In genomic region chr11:7371835-7372234, GRCm38 (mm10) we compare ENCODE assay signal across 31 mouse cellular contexts.
"Had no signal": no experiment of that assay in that cellular context is flagged by ENCODE, and none has a peak within 500 bp of the region (broad histone marks: within the 10 kb centered on the region; RNA-seq: fewer than 3 reads in every experiment).

No protein-coding gene starts in this region.

- H3K9ac ChIP-seq: limb, embryonic 12.5 days; limb, embryonic 13.5 days; limb, embryonic 15.5 days; liver, embryonic 12.5 days; liver, embryonic 13.5 days; liver, embryonic 14.5 days; liver, embryonic 15.5 days; liver, postnatal 0 days; lung, embryonic 14.5 days; lung, embryonic 15.5 days; midbrain, embryonic 12.5 days; midbrain, embryonic 13.5 days; midbrain, embryonic 15.5 days; neural tube, embryonic 12.5 days had no signal

- H3K9me3 ChIP-seq: limb, embryonic 13.5 days; limb, embryonic 15.5 days; liver, embryonic 12.5 days; liver, embryonic 13.5 days; liver, embryonic 15.5 days; lung, embryonic 15.5 days; midbrain, embryonic 10.5 days; midbrain, embryonic 12.5 days; midbrain, embryonic 13.5 days; midbrain, embryonic 15.5 days; neural tube, embryonic 12.5 days had no signal

- H3K27ac ChIP-seq: left cerebral cortex, adult 2 months; limb, embryonic 12.5 days; limb, embryonic 13.5 days; limb, embryonic 15.5 days; liver, embryonic 12.5 days; liver, embryonic 13.5 days; liver, embryonic 14.5 days; liver, embryonic 15.5 days; lung, embryonic 15.5 days; macrophage; midbrain, embryonic 10.5 days; midbrain, embryonic 12.5 days; midbrain, embryonic 13.5 days; midbrain, embryonic 15.5 days; neural tube, embryonic 12.5 days had no signal

- H3K4me1 ChIP-seq: limb, embryonic 12.5 days; limb, embryonic 13.5 days; limb, embryonic 15.5 days; liver, embryonic 12.5 days; liver, embryonic 13.5 days; liver, embryonic 15.5 days; lung, embryonic 15.5 days; megakaryocyte, embryonic 14.5 days; midbrain, embryonic 10.5 days; midbrain, embryonic 12.5 days; midbrain, embryonic 13.5 days; midbrain, embryonic 15.5 days; neural tube, embryonic 12.5 days had no signal

- H3K4me2 ChIP-seq: limb, embryonic 12.5 days; limb, embryonic 13.5 days; limb, embryonic 15.5 days; liver, embryonic 11.5 days; liver, embryonic 12.5 days; liver, embryonic 13.5 days; liver, embryonic 15.5 days; lung, embryonic 14.5 days; lung, embryonic 15.5 days; midbrain, embryonic 11.5 days; midbrain, embryonic 12.5 days; midbrain, embryonic 13.5 days; midbrain, embryonic 15.5 days; neural tube, embryonic 12.5 days had no signal

- H3K27me3 ChIP-seq: limb, embryonic 12.5 days; limb, embryonic 13.5 days; limb, embryonic 15.5 days; liver, embryonic 12.5 days; liver, embryonic 13.5 days; liver, embryonic 15.5 days; lung, embryonic 15.5 days; megakaryocyte, embryonic 14.5 days; midbrain, embryonic 12.5 days; midbrain, embryonic 13.5 days; midbrain, embryonic 15.5 days; neural tube, embryonic 12.5 days had no signal

- DNase-seq: left cerebral cortex, postnatal 4 days; liver; liver, embryonic 13.5 days; liver, postnatal 0 days; lung, adult 18-20 months; lung, adult 2 months; lung, embryonic 14.5 days; lung, postnatal 10 days; lung, postnatal 14 days; lung, postnatal 36 days; lung, postnatal 4 days; midbrain, embryonic 14.5 days had no signal

- H3K36me3 ChIP-seq: limb, embryonic 12.5 days; limb, embryonic 13.5 days; limb, embryonic 15.5 days; liver, embryonic 12.5 days; liver, embryonic 13.5 days; liver, embryonic 15.5 days; lung, embryonic 15.5 days; midbrain, embryonic 10.5 days; midbrain, embryonic 12.5 days; midbrain, embryonic 13.5 days; midbrain, embryonic 15.5 days; neural tube, embryonic 12.5 days had no signal

- ATAC-seq: liver, embryonic 12.5 days; liver, postnatal 0 days; lung, postnatal 0 days; midbrain, embryonic 13.5 days; midbrain, embryonic 15.5 days; midbrain, embryonic 16.5 days had no signal

- H3K4me3 ChIP-seq: left cerebral cortex, adult 2 months; limb, embryonic 12.5 days; limb, embryonic 13.5 days; limb, embryonic 15.5 days; liver, embryonic 12.5 days; liver, embryonic 13.5 days; liver, embryonic 15.5 days; lung, embryonic 15.5 days; megakaryocyte, embryonic 14.5 days; midbrain, embryonic 10.5 days; midbrain, embryonic 12.5 days; midbrain, embryonic 13.5 days; midbrain, embryonic 15.5 days; neural tube, embryonic 12.5 days had no signal
